Mouse (Mus musculus) liver, adult (tissue): ENCODE measurements around the gene Tbc1d8.

Experiments
- GATA4 ChIP-seq: IDR thresholded peaks from 2 replicates; pipeline ENCODE4 v1.6.1; 2014; ENCODE audit warnings: mild to moderate bottlenecking, low read length; ENCODE audit not compliant: insufficient replicate concordance

Tbc1d8 gene

DNA sequence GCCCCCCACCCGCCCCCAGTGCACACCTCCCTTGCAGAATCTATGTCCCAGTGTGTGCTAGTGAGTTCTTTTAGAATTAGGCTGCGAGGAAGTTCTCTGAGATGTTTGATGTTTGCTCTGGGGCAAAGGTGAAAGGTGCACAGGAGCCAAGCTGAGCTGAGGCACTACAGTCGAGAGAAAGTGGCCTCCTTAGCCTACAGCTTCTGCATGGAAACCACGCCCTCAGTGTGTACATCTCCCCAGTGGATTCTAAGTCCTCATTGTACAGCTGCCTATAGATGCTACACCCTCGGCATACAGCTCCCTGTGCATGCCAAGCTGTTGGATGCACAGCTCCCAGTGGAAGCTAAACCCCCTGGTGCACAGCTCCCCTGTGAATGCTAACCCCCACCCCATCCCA, 139.1 kb downstream of the Tbc1d8 start:
- TF ChIP-seq GATA4, result no peak

DNA sequence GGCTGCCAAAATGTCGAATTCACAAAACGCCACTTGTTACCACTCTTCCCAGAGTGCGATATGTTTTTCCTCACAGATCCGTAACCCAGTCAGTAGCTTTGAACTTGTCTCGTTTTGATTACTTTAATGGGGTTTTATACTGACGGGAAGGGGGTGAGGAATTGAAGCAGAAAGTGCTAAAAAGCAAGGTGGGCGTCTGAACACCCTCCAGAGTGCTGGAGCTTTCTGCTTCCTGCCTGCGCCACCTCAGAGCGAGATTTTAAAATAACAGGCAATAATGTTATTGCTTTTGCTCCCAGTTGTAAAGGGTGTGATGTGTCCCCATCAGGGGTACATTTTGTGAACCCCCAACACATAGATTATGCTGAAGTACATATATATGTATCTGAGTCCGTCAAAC, 139.7 kb downstream of the Tbc1d8 start:
- no peak for TF ChIP-seq GATA4

DNA sequence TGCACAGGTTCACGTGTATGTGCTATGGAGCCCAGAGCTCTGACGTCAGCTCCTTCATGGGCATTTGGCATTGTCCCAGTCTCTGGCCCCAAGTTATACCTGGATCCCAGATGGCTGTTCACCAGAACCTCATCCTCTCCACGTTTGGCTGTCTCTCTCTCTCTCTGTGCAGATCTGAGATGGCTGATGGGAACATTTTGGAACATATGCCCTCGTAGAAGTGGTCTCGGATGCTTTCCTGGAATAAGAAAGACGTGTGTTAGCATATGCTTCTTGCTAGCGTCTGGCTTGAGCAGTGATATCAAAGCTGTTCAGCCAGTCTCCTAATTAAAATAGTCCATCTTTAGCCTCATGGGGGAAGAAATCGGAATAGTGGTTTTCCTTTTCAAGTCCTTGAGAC, 141.8 kb downstream of the Tbc1d8 start:
- no peak for TF ChIP-seq GATA4

DNA sequence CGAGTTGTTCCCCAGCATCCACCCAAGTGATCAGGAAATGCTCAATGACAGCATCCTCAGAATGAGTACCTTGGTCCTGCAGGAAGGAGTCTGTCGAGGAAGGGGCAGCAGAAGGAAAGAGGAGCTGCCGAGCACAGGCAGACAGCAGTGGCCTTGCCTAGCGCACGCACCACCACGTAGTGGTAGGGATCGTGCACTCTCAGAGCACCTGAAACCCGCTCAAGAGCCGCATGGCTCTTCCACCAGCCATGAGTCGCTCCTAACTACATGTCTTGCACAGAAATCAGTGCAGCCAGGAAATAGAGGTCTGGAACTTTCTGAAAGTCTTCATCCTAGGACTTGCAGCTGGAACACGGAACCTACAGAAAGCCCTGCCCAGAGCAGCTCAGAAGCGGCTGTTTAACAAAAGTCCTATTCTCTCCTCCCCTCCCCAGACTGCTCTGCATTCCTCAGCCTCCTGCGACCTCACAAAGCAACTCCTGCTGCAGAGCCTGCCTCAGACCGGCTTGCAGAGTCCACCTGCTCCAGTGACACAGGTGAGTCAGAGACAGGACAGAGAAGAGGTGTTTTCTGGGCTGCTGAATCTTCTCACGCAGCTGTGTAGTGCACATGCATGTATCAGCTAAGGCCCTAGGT, 142.9 kb downstream of the Tbc1d8 start:
- no peak for TF ChIP-seq GATA4

DNA sequence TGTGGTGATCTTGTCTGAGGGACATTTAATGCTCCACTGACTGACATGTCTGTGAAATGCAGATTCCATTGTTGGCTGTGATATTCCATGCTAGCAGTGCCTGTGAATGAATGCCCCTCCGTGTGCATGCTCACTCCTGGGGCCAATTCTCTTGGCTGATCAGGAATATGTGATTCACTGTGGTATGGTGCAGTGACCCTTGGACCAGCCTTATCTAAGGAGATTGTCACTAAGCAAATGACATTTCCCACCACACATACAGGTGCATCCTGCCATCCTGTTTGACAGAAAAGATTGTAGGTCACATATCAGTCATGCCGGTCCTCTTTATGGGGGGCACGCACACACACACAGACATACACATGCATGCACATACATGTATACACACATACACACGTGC, 146.1 kb downstream of the Tbc1d8 start:
- no peak for TF ChIP-seq GATA4

DNA sequence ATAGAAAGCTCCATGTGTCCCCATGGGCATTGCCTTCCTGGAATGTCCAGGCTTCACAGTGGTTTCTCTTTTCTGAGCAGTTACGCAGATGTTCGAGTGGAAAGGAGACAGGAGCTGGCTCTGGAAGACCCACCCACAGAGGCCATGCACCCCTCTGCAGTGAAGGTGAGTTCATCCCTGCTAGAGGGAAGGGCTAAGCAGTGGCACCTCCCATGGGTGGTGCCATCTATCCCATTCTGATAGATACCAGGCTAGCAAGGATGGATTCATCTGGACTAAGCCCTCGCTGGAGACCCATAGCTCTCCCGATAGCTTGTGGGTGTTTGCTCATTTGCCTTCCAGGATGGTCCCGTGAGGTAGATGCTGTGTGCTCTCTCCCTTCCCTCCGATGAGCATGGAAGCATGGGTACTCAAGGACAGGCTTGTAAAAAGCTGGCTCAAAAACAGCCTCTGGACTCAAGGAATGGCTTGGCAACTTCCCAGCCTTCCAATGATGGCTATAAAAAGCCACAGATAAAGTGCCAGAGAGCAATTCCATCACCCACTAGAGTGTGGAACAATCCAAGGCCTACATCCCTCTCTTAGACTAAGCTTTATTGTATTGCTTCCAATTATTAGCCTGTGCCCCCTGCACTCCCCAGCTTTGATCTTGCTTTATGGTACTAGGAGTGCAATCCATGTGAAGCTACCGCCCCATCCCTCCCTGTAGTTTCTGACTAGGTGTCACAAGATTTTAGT, 147.5 kb downstream of the Tbc1d8 start:
- TF ChIP-seq GATA4, result no peak

DNA sequence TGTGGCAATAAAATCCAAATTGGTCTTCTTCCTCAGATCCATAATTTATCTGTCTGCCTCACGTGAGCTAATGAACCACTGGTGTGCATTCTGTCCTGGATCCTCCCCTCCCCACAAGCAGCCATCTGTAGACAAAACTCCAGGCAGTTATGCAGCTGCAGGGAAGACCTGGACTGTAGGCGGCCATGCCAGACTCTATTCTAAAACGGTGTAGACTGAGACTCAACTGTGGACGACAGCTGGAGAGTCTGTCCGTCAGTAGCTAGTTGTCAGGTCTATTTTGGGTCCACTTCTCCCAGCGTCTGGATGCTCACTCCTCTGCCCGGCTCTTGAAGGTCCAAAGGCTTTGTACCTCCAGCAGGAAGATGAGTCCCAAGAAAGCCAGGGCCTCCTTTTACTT, 151.0 kb downstream of the Tbc1d8 start:
- TF ChIP-seq GATA4, result no peak

DNA sequence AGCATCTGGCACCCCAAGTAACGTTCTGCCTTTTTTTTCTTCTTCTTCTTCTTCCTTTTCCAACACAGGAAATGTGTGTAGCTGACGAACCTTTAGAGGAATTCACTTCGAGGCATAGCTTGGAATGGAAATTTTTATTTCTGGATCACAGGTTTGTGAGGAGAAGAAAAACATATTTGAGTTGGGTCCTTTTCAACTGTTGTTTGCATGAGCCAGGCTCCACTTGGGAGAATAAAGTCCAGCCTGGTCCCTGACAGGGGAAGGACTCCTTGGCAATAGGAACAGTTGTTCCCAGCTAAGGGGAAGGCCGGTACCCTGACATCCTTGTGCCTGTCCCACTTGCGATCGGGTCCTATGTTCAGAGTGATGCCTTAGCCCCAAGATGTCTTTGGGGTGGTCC, 153.3 kb downstream of the Tbc1d8 start:
- no peak for TF ChIP-seq GATA4

DNA sequence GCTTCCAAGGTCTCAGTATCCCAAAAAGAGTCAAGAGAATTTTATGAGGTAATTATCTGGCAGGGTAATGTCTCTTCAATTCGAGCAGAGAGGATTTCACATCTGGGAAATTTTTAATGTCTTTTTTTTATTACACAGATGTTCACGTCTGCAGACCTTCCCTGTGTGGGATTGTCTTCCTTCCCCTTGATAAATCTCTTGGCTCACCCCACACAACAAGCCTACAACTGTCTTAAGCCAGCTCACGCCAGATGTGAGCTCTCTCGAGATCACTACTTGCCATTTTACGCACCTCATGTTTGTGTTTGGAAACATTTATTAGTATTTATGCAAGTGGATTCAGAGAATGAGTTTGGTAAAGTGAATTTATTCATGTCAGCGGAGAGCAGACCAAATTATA, 156.6 kb downstream of the Tbc1d8 start:
- no peak for TF ChIP-seq GATA4
